Mouse (Mus musculus) retina, adult 2 months (tissue): ENCODE measurements around the gene Rpusd4.

ENCODE experiments used
- DNase-seq: peaks from one replicate; pipeline ENCODE4 v3.0.0-alpha.2; 2012; ENCODE audit warnings: low read depth, low spot score

The Rpusd4 gene

GRCm38 (mm10) chr9:35267146-35267975 lies at the start of gene Rpusd4, which contains the start of gene Fam118b:
Rpusd4 (plus strand) TSS chr9:35267865.
Fam118b (minus strand) TSS chr9:35267805.
- peak; percentile 71 for DNase-seq

GRCm38 (mm10) chr9:35217963-35218362 lies 49.7 kb upstream of the Rpusd4 start:
- DNase-seq = no peak

GRCm38 (mm10) chr9:35223466-35223865 lies 44.2 kb upstream of the Rpusd4 start:
- DNase-seq = no peak

GRCm38 (mm10) chr9:35228671-35229070 lies 39.0 kb upstream of the Rpusd4 start:
- no peak for DNase-seq

GRCm38 (mm10) chr9:35235996-35236395 lies 31.7 kb upstream of the Rpusd4 start:
- no peak for DNase-seq

GRCm38 (mm10) chr9:35238371-35238770 lies 29.3 kb upstream of the Rpusd4 start:
- DNase-seq = no peak

- DNase-seq = no peak
Observed at GRCm38 (mm10) chr9:35238915-35239571, 28.6 kb upstream of the Rpusd4 start.

GRCm38 (mm10) chr9:35239734-35240133 lies 27.9 kb upstream of the Rpusd4 start:
- DNase-seq = no peak

GRCm38 (mm10) chr9:35247405-35247804 lies 20.3 kb upstream of the Rpusd4 start:
- no peak for DNase-seq

GRCm38 (mm10) chr9:35249476-35249875 lies 18.2 kb upstream of the Rpusd4 start:
- no peak for DNase-seq

GRCm38 (mm10) chr9:35257365-35257764 lies 10.3 kb upstream of the Rpusd4 start:
- no peak for DNase-seq

- DNase-seq = no peak
Observed at GRCm38 (mm10) chr9:35262418-35262817, 5.2 kb upstream of the Rpusd4 start.

- no peak for DNase-seq
Observed at GRCm38 (mm10) chr9:35263431-35263830, 4.2 kb upstream of the Rpusd4 start.

GRCm38 (mm10) chr9:35264509-35264908 lies 3.2 kb upstream of the Rpusd4 start:
- DNase-seq = no peak

GRCm38 (mm10) chr9:35267976-35268715 lies 481 bp downstream of the Rpusd4 start:
- no peak for DNase-seq

- DNase-seq = no peak
Observed at GRCm38 (mm10) chr9:35277855-35278365, 10.2 kb downstream of the Rpusd4 start.

GRCm38 (mm10) chr9:35278451-35278850 lies 10.8 kb downstream of the Rpusd4 start:
- no peak for DNase-seq

- DNase-seq = peak; percentile 46
Observed at GRCm38 (mm10) chr9:35282006-35282850, 14.6 kb downstream of the Rpusd4 start.

GRCm38 (mm10) chr9:35282851-35283200 lies 15.2 kb downstream of the Rpusd4 start:
- no peak for DNase-seq

- DNase-seq = no peak
Observed at GRCm38 (mm10) chr9:35283415-35284069, 15.9 kb downstream of the Rpusd4 start.

- no peak for DNase-seq
Observed at GRCm38 (mm10) chr9:35284351-35284750, 16.7 kb downstream of the Rpusd4 start.
